Mouse (Mus musculus) skeletal muscle tissue, adult 2 months (tissue): Measurements from ENCODE around the gene Krtap5-3.
"Not testable (repeated sequence)": the region's sequence is repeated elsewhere in the genome, so short reads cannot be mapped to it uniquely, and the experiment has no call there.

Experiments
- DNase-seq: peaks from one replicate; pipeline ENCODE4 v3.0.0-alpha.2; 2012; ENCODE audit warnings: low read depth, low spot score

Krtap5-3 gene

GRCm38 (mm10) chr7:142201064-142201463 is at the start of gene Krtap5-3:
Krtap5-3 (plus strand) TSS chr7:142201364.
- DNase-seq: no peak

GRCm38 (mm10) chr7:142152191-142152590 is 49.0 kb upstream of the Krtap5-3 start:
- DNase-seq: no peak

GRCm38 (mm10) chr7:142155308-142155707 is 45.9 kb upstream of the Krtap5-3 start:
- no peak for DNase-seq

GRCm38 (mm10) chr7:142157013-142157412 is 44.2 kb upstream of the Krtap5-3 start, which contains the start of gene Gm29735:
Gm29735 (minus strand) TSS chr7:142157113.
- not testable (repeated sequence) for DNase-seq

GRCm38 (mm10) chr7:142159366-142159765 is 41.8 kb upstream of the Krtap5-3 start:
- DNase-seq: no peak

GRCm38 (mm10) chr7:142165639-142166038 is 35.5 kb upstream of the Krtap5-3 start, which contains the start of gene Gm4553:
Gm4553 (minus strand) TSS chr7:142165739.
- not testable (repeated sequence) for DNase-seq

GRCm38 (mm10) chr7:142169836-142170235 is 31.3 kb upstream of the Krtap5-3 start:
- DNase-seq: no peak

GRCm38 (mm10) chr7:142175905-142176304 is 25.3 kb upstream of the Krtap5-3 start, which contains the start of gene Krtap5-2:
Krtap5-2 (minus strand) TSS chr7:142176005.
- not testable (repeated sequence) for DNase-seq

- DNase-seq: no peak
These were observed 22.5 kb upstream of the Krtap5-3 start for GRCm38 (mm10) chr7:142178685-142179084.

- DNase-seq: no peak
These were observed 20.1 kb upstream of the Krtap5-3 start for GRCm38 (mm10) chr7:142181021-142181420.

GRCm38 (mm10) chr7:142188156-142188555 is 13.0 kb upstream of the Krtap5-3 start:
- no peak for DNase-seq

- no peak for DNase-seq
These were observed 10.9 kb upstream of the Krtap5-3 start, which contains the start of gene Gm10153 for GRCm38 (mm10) chr7:142190289-142190688. Gm10153 (minus strand) TSS chr7:142190389.

- no peak for DNase-seq
These were observed 2.4 kb upstream of the Krtap5-3 start for GRCm38 (mm10) chr7:142198748-142199147.

- DNase-seq: no peak
These were observed 4.3 kb downstream of the Krtap5-3 start for GRCm38 (mm10) chr7:142205488-142205887.

GRCm38 (mm10) chr7:142206891-142207290 is 5.7 kb downstream of the Krtap5-3 start:
- not testable (repeated sequence) for DNase-seq

- no peak for DNase-seq
These were observed 10.4 kb downstream of the Krtap5-3 start, which contains the start of gene Gm7579 for GRCm38 (mm10) chr7:142211559-142211958. Gm7579 (plus strand) TSS chr7:142211859.

GRCm38 (mm10) chr7:142212136-142212535 is 11.0 kb downstream of the Krtap5-3 start:
- not testable (repeated sequence) for DNase-seq

- DNase-seq: no peak
These were observed 23.4 kb downstream of the Krtap5-3 start for GRCm38 (mm10) chr7:142224518-142224917.

- DNase-seq: not testable (repeated sequence)
These were observed 28.7 kb downstream of the Krtap5-3 start, which contains the start of gene Krtap5-5 for GRCm38 (mm10) chr7:142229871-142230270. Krtap5-5 (minus strand) TSS chr7:142229971.

GRCm38 (mm10) chr7:142231540-142231939 is 30.4 kb downstream of the Krtap5-3 start:
- no peak for DNase-seq

GRCm38 (mm10) chr7:142240978-142241377 is 39.8 kb downstream of the Krtap5-3 start, which contains the start of gene Gm40460:
Gm40460 (minus strand) TSS chr7:142241078.
- DNase-seq: no peak

- no peak for DNase-seq
These were observed 48.7 kb downstream of the Krtap5-3 start for GRCm38 (mm10) chr7:142249824-142250223.
